Mouse (Mus musculus) ES-Bruce4 (cell line): ENCODE measurements around the gene Pbld2.

Experiments
- CTCF ChIP-seq: IDR thresholded peaks from one replicate; pipeline ENCODE4 v1.8.1; 2011; ENCODE audit warnings: low read depth, low read length
- POLR2A ChIP-seq: IDR thresholded peaks from one replicate; pipeline ENCODE4 v1.8.1; 2011; ENCODE audit warnings: low read length; ENCODE audit not compliant: insufficient read depth

DNA sequence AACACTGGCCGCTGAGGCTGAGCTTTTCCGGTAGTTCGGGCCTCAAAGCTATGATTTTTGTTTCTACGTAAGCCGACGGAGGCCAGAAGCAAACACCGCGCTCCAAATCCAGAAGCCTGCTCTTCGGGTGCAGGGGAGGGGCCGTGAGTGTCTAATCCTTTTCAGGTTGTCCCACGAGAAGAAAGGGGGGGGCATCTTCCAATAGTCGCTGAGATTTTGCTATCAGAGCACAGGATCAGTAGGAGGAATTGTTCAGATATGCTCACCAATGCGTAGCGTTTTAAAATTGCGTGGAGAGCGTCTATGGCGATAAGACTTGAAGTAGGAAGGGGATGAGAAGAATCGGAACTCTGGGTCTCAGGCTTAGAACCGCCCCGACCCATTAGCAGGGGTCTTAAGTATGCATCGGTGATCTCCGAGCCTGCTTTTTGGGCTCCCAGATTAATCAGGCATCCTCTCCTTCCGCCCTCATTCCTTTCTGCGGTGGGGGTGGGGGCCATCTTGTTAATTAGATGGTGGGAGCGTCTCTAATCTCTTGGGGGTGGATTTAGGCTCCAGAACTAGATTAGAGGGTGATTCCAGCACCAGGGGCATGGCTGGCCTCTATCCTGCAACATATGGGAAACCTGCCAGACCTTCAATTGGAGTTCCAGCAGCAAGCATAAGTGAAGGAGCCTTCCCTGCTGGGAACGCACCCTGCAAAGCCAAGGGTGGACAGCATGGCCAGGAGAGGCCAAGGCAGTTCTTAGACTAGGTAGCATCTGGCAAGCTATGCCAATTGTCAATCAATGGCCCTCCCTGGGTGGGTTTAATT lies 65.8 kb downstream of the Pbld2 start:
- TF ChIP-seq POLR2A (no peak), CTCF (no peak)
